Comparison of ENCODE assay signal across 9 mouse cellular contexts in genomic region chr7:69493062-69493930, GRCm38 (mm10).
DNase-seq lines count a peak whose midpoint lies in the region; ATAC-seq and TF ChIP-seq lines count a peak whose summit lies in the region.
"Had no signal": no experiment of that assay in that cellular context is flagged by ENCODE, and none has a peak within 500 bp of the region (broad histone marks: within the 10 kb centered on the region; RNA-seq: fewer than 3 reads in every experiment).

No protein-coding gene starts in this region.

- no peak for DNase-seq in gastrocnemius, adult 2 months
- no peak for DNase-seq in gastrocnemius, adult 8-10 months (ENCODE audit: low spot score in 2 of 2)
- no peak for DNase-seq in lung, postnatal 0 days (ENCODE audit: low spot score)
- DNase-seq in lung, postnatal 25 days (ENCODE audit: low spot score) = no peak
- DNase-seq in hindbrain, embryonic 10.5 days (ENCODE audit: low spot score) = peak; percentile 9
- no peak for DNase-seq in midbrain, postnatal 0 days (ENCODE audit: low spot score)
- DNase-seq in layer of hippocampus, postnatal 14 days (ENCODE audit: low spot score in 2 of 2) = no peak
- DNase-seq in spleen, postnatal 10 days (ENCODE audit: low spot score in 2 of 2) = no peak
- DNase-seq: B cell, adult 2 months had no signal

- no peaks in the 10 kb centered on the region for H3K4me1 ChIP-seq in lung, postnatal 0 days (ENCODE audit: insufficient read depth, low read depth, low read length)
- H3K4me1 ChIP-seq in hindbrain, embryonic 10.5 days (replicated peaks) = peaks cover 15% of the 10 kb centered on the region
- H3K4me1 ChIP-seq in midbrain, postnatal 0 days (ENCODE audit: insufficient read depth, low read length) = no peaks in the 10 kb centered on the region

- no peaks in the 10 kb centered on the region for H3K36me3 ChIP-seq in lung, postnatal 0 days (ENCODE audit: insufficient read depth, low read length)
- H3K36me3 ChIP-seq in hindbrain, embryonic 10.5 days = no peaks in the 10 kb centered on the region
- no peaks in the 10 kb centered on the region for H3K36me3 ChIP-seq in midbrain, postnatal 0 days (ENCODE audit: insufficient read depth, low read length)

- H3K4me2 ChIP-seq in lung, postnatal 0 days (replicated peaks; ENCODE audit: low read depth, low read length) = peak overlapping the region; percentile 6; the same call in 1 of the 2 replicates
- peak overlapping the region; percentile 19 for H3K4me2 ChIP-seq in midbrain, postnatal 0 days (ENCODE audit: low read depth, low read length, poor library complexity, severe bottlenecking)

- peak overlapping the region; percentile 40; the same call in 1 of the 2 replicates for H3K27ac ChIP-seq in gastrocnemius, adult 2 months
- no peak overlapping the region for H3K27ac ChIP-seq in lung, postnatal 0 days (ENCODE audit: low read length)
- H3K27ac ChIP-seq in hindbrain, embryonic 10.5 days = peak overlapping the region; percentile 66; the same call in 1 of the 2 replicates
- H3K27ac ChIP-seq in midbrain, postnatal 0 days (ENCODE audit: low read depth, low read length) = no peak overlapping the region

- no peaks in the 10 kb centered on the region for H3K9me3 ChIP-seq in lung, postnatal 0 days (ENCODE audit: low read length)
- H3K9me3 ChIP-seq in hindbrain, embryonic 10.5 days = no peaks in the 10 kb centered on the region
- no peaks in the 10 kb centered on the region for H3K9me3 ChIP-seq in midbrain, postnatal 0 days (ENCODE audit: low read length)

- no peak overlapping the region for H3K9ac ChIP-seq in lung, postnatal 0 days (replicated peaks; ENCODE audit: low read depth)
- no peak overlapping the region for H3K9ac ChIP-seq in midbrain, postnatal 0 days (replicated peaks; ENCODE audit: low read length, poor library complexity, severe bottlenecking)

- peak overlapping the region; percentile 48 for H3K4me3 ChIP-seq in gastrocnemius, adult 2 months
- H3K4me3 ChIP-seq in lung, postnatal 0 days (ENCODE audit: low read depth, low read length) = no peak overlapping the region
- H3K4me3 ChIP-seq in hindbrain, embryonic 10.5 days = 0 out of 2 replicates have a peak overlapping the region, but pooled peaks have one; percentile 23
- peak overlapping the region; percentile 6; the same call in 1 of the 2 replicates for H3K4me3 ChIP-seq in midbrain, postnatal 0 days (ENCODE audit: low read depth, low read length)

- 63% methylated on average over 18 of the region's 18 CpGs for WGBS in lung, postnatal 0 days
- WGBS in hindbrain, embryonic 10.5 days = 55% methylated on average over 18 of the region's 18 CpGs
- WGBS in midbrain, postnatal 0 days = 53% methylated on average over 18 of the region's 18 CpGs

- no peak for TF ChIP-seq EP300 in lung, postnatal 0 days (IDR thresholded peaks at IDR 0.05)

- no peak for TF ChIP-seq CTCF in gastrocnemius, adult 2 months (IDR thresholded peaks at IDR 0.05)
- no peak for TF ChIP-seq CTCF in lung, postnatal 0 days (IDR thresholded peaks at IDR 0.05)
- no peak for TF ChIP-seq CTCF in midbrain, postnatal 0 days (IDR thresholded peaks at IDR 0.05)

- intact Hi-C loops in gastrocnemius, adult 2 months (cut with DNase I) = no loop called here

- no peaks in the 10 kb centered on the region for H3K27me3 ChIP-seq in lung, postnatal 0 days (replicated peaks; ENCODE audit: insufficient read depth, low read length)
- peaks cover 33% of the 10 kb centered on the region; the same call in 1 of the 2 replicates for H3K27me3 ChIP-seq in hindbrain, embryonic 10.5 days (ENCODE audit: insufficient read depth, poor library complexity, severe bottlenecking)
- 0 out of 2 replicates have a peak, but pooled peaks cover 5% of the 10 kb centered on the region for H3K27me3 ChIP-seq in midbrain, postnatal 0 days (ENCODE audit: insufficient read depth, low read length)

- ATAC-seq in lung, postnatal 0 days = no peak
- no peak for ATAC-seq in midbrain, postnatal 0 days (ENCODE audit: low FRiP score)

Comparison
In these comparisons a context has a peak if more than half of its experiments do, and no peak if none do; other contexts are left out.
1. H3K27ac ChIP-seq: peak in gastrocnemius, adult 2 months (single experiment) and hindbrain, embryonic 10.5 days (single experiment); none in lung, postnatal 0 days (single experiment) and midbrain, postnatal 0 days (single experiment).